Mouse (Mus musculus) activated CD4-positive, CD25-positive, alpha-beta regulatory T cell, adult 9 weeks (primary cell): ENCODE data around the gene Taldo1. TPM values are rescaled to one million over a fixed set of nuclear protein-coding genes. Genes with fewer than 3 reads are reported as not detected.

Experiments
- polyA plus RNA-seq: library from polyadenylated mRNA; unstranded; fragments of 100-300 nt; shearing (Covaris generic); gene quantifications from one replicate; pipeline ENCODE4 v1.2.1, GENCODE M21; 2017

The Taldo1 gene
- polyA plus RNA-seq = 364 TPM

GRCm38 (mm10) chr7:141391625-141392551 is at the start of gene Taldo1:
Taldo1 (plus strand) TSS chr7:141392199.

GRCm38 (mm10) chr7:141413809-141414584 is 22.0 kb downstream of the Taldo1 start, which contains the start of gene Gatd1:
Gatd1 (minus strand) TSS chr7:141414136.

GRCm38 (mm10) chr7:141429310-141429709 is 37.3 kb downstream of the Taldo1 start, which contains the start of gene Cend1:
Cend1 (minus strand) TSS chr7:141429491.

GRCm38 (mm10) chr7:141437178-141438120 is 45.5 kb downstream of the Taldo1 start, which contains the start of gene Slc25a22:
Slc25a22 (minus strand) TSS chr7:141437892.

GRCm38 (mm10) chr7:141443828-141444237 is 51.8 kb downstream of the Taldo1 start, which contains the start of gene Pidd1:
Pidd1 (minus strand) TSS chr7:141444025.

GRCm38 (mm10) chr7:141447110-141447991 is 55.4 kb downstream of the Taldo1 start, which contains the start of gene Rplp2:
Rplp2 (plus strand) TSS chr7:141447370.

Other genes with a start within 250 kb of the Taldo1 start
- gene Rnh1, start 219.3 kb upstream of the Taldo1 start, polyA plus RNA-seq = 160 TPM
- gene Hras, start 198.2 kb upstream of the Taldo1 start, polyA plus RNA-seq = 4.6 TPM
- 3.6 TPM for gene Lrrc56, start 198.0 kb upstream of the Taldo1 start, polyA plus RNA-seq
- gene Lmntd2, start 178.1 kb upstream of the Taldo1 start, polyA plus RNA-seq = 14.3 TPM
- 22.1 TPM for gene Rassf7, start 176.3 kb upstream of the Taldo1 start, polyA plus RNA-seq
- 130 TPM for gene Phrf1, start 163.4 kb upstream of the Taldo1 start, polyA plus RNA-seq
- 110 TPM for gene Irf7, start 125.7 kb upstream of the Taldo1 start, polyA plus RNA-seq
- not detected for gene Cdhr5, start 115.4 kb upstream of the Taldo1 start, polyA plus RNA-seq
- not detected for gene Sct, start 113.1 kb upstream of the Taldo1 start, polyA plus RNA-seq
- gene Drd4, start 100.2 kb upstream of the Taldo1 start, polyA plus RNA-seq = not detected
- 14.8 TPM for gene Deaf1, start 64.5 kb upstream of the Taldo1 start, polyA plus RNA-seq
- gene Tmem80, start 64.5 kb upstream of the Taldo1 start, polyA plus RNA-seq = 37.9 TPM
- gene Eps8l2, start 53.3 kb upstream of the Taldo1 start, polyA plus RNA-seq = not detected
- gene Gatd1, start 21.9 kb downstream of the Taldo1 start, polyA plus RNA-seq = 82.8 TPM
- 0.38 TPM for gene Cend1, start 37.3 kb downstream of the Taldo1 start, polyA plus RNA-seq
- gene Slc25a22, start 45.7 kb downstream of the Taldo1 start, polyA plus RNA-seq = 75.3 TPM
- gene Pidd1, start 51.8 kb downstream of the Taldo1 start, polyA plus RNA-seq = 10.2 TPM
- 1,938 TPM for gene Rplp2, start 55.2 kb downstream of the Taldo1 start, polyA plus RNA-seq
- 87.0 TPM for gene Pnpla2, start 63.0 kb downstream of the Taldo1 start, polyA plus RNA-seq
- gene Cracr2b, start 68.9 kb downstream of the Taldo1 start, polyA plus RNA-seq = 0.62 TPM
- 7.4 TPM for gene Cd151, start 75.2 kb downstream of the Taldo1 start, polyA plus RNA-seq
- gene Polr2l, start 82.9 kb downstream of the Taldo1 start, polyA plus RNA-seq = 30.8 TPM
- gene Tspan4, start 83.0 kb downstream of the Taldo1 start, polyA plus RNA-seq = 3.1 TPM
- 28.2 TPM for gene Chid1, start 147.7 kb downstream of the Taldo1 start, polyA plus RNA-seq
- gene Ap2a2, start 170.0 kb downstream of the Taldo1 start, polyA plus RNA-seq = 21.7 TPM